Mouse (Mus musculus): Measurements from ENCODE around the gene Hsd17b11.
"Not testable (repeated sequence)": the region's sequence is repeated elsewhere in the genome, so short reads cannot be mapped to it uniquely, and the experiment has no call there.

Hsd17b11 gene

GRCm38 (mm10) chr5:103977907-103978570, 43.7 kb downstream of the Hsd17b11 start:
- no peak for DNase-seq

GRCm38 (mm10) chr5:103977297-103977696, 44.4 kb downstream of the Hsd17b11 start, which contains the start of gene Hsd17b13:
TSS of gene Hsd17b13 (minus strand) at chr5:103977410.
- no peak for DNase-seq

- no peak for DNase-seq
Measured at GRCm38 (mm10) chr5:103975736-103976135, 46.0 kb downstream of the Hsd17b11 start.

DNA sequence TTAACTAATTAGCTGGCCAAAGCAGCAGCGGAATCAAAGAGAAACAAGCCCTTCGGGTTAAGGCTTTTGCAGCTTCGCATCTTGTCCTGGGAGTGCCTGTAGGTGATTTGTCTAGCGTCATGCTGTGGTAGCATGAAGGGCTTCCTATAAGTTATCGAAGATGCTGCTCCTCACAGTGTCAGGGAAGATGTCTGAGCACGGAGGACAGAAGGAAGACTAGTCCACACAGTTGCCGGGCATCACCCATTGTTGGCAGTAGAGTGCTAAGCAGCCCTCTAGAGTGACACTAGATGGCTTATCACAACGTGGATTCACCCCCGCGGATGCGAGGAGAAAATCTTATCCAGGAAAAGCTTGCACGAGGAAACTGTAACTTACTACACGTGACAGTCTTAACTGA, 48.9 kb downstream of the Hsd17b11 start:
- DNase-seq: no peak

GRCm38 (mm10) chr5:103972379-103972778, 49.3 kb downstream of the Hsd17b11 start:
- DNase-seq: no peak

DNA sequence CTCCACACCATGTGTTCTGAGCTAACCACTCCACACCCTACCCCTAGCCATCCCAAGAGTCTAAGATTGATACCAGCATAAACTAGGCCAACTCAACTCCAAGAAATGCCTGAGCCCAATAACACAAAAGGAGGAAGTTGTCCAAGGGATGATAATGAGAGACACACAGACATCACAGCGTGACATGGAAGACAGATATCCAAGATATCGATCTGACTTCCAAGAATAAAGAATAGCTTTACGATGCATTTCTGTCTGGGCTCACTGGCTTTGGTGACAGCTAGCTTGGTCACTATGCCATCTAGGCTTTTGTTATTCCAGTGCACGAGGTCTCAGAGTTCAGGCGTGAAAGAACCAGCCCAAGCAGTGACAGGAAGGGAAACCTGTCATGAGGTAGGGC, 50.7 kb downstream of the Hsd17b11 start:
- DNase-seq: no peak

DNA sequence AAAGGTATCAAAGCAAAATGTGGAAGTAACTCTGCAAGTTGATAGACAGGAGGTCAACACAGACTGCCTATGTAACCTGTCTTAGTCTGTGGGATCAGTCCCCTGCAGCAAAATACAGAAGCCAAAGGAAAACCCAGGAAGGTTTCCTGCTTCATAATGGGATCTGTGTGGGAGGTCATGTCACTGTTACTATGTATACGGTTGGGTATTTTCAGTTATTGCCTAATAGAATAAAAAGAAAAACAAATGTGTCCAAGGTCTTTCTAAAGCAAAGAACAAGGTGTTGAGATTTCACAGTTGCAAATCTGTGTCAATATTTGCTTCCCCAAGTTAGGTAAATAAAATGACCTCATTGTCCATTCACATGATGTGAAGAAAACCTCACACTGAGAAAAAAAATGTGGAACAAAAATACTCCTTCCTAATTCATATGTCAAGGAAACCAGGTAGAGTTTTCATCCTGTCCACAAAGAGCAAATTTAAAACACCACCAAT, 58.7 kb downstream of the Hsd17b11 start:
- DNase-seq: no peak

DNA sequence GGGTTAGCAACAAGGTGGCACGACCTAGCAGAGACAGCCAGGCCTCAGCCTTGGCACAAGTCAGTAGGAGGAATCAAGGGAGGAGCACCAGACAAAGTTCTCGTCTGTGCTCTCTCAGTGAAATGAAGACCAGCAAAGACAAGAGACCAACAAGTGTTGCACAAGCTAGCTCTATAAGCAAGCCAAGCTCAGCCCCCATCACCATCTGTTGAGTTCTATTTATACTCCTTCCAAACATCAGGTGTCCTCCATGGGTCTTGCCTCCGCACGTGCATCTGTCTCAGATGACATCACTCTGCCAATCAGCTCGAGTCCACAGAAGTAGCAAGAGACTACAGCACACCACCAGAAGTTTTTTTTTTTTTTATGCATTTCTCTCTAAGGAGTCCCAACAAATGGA, 67.1 kb downstream of the Hsd17b11 start:
- DNase-seq: no peak

- no peak for DNase-seq
Measured at GRCm38 (mm10) chr5:103953135-103954083, 68.3 kb downstream of the Hsd17b11 start.

DNA sequence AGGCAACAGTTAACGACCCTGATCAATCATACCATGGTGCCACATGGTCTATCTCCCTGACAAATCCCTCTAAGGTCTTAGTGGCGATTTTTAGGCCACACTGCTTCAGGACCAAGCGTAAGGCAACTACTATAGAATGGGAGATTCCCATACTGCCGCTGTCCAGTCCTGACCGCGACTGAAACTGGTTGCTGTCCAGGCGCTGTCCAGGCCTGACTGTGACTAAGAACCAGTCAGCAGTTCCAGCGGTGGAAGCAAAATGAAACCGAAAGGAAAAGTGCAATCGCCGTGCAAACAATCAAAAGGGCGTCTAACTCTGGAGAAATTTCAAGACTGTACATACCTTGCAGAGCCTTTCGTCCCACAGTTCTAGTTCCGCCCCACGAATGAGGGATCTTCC, 71.6 kb downstream of the Hsd17b11 start:
- not testable (repeated sequence) for DNase-seq

- DNase-seq: no peak
Measured at GRCm38 (mm10) chr5:103943183-103943582, 78.5 kb downstream of the Hsd17b11 start.

GRCm38 (mm10) chr5:103939856-103940255, 81.9 kb downstream of the Hsd17b11 start:
- DNase-seq: no peak

Data from kidney, postnatal 25 days (tissue).